Mouse (Mus musculus) midbrain, embryonic 14.5 days (tissue): ENCODE measurements around the gene Wnt11. TPM values are rescaled to one million over a fixed set of nuclear protein-coding genes. Genes with fewer than 3 reads are reported as not detected.

ENCODE experiments used
- ATAC-seq: fragments of 200-750 bp; cut with Nextera tagmentation; 2 replicates; pipeline ENCODE4 v1.8.0; 2017; ENCODE audit warnings: moderate number of reproducible peaks, moderate library complexity; ENCODE audit not compliant: low FRiP score, low TSS enrichment
- DNase-seq: peaks from one replicate; pipeline ENCODE4 v3.0.0-alpha.2; 2015
- H3K27ac ChIP-seq: fragments of 300-500 bp; sonication (generic); replicated peaks from 2 replicates; pipeline ENCODE4 v1.5.1; 2014; ENCODE audit warnings: mild to moderate bottlenecking, low read depth, low read length, moderate library complexity
- H3K27me3 ChIP-seq: fragments of 300-500 bp; sonication (generic); 2 replicates; pipeline ENCODE4 v1.6.1; 2014; ENCODE audit warnings: low read length, control low read depth, mixed read lengths; ENCODE audit not compliant: control insufficient read depth, insufficient read depth
- H3K36me3 ChIP-seq: fragments of 300-500 bp; sonication (generic); 2 replicates; pipeline ENCODE4 v1.6.1; 2014; ENCODE audit warnings: low read length, control low read depth; ENCODE audit not compliant: control insufficient read depth, insufficient read depth
- H3K4me1 ChIP-seq: fragments of 300-500 bp; sonication (generic); 2 replicates; pipeline ENCODE4 v1.6.1; 2014; ENCODE audit warnings: mild to moderate bottlenecking, antibody characterized with exemption, low read length, control low read depth; ENCODE audit not compliant: control insufficient read depth, insufficient read depth
- H3K4me2 ChIP-seq: fragments of 300-500 bp; sonication (generic); 2 replicates; pipeline ENCODE4 v1.6.1; 2014; ENCODE audit warnings: mild to moderate bottlenecking, low read length, moderate library complexity
- H3K4me3 ChIP-seq: fragments of 300-500 bp; sonication (generic); replicated peaks from 2 replicates; pipeline ENCODE4 v1.5.1; 2014; ENCODE audit warnings: low read depth, low read length
- H3K9ac ChIP-seq: fragments of 300-500 bp; sonication (generic); replicated peaks from 2 replicates; pipeline ENCODE4 v1.6.1; 2014; ENCODE audit warnings: mild to moderate bottlenecking, low read length, moderate library complexity
- H3K9me3 ChIP-seq: fragments of 300-500 bp; sonication (generic); 2 replicates; pipeline ENCODE4 v1.6.1; 2016; ENCODE audit warnings: low read length, control low read depth, mixed read lengths; ENCODE audit not compliant: control insufficient read depth
- WGBS: fragments of 180-500 bp; shearing (Covaris S2); extraction: QIAGEN DNeasy Blood & Tissue Kit; methylation state at CpG from one replicate; pipeline ENCODE4 v1.1.7; 2014; 5-methylcytosine and 5-hydroxymethylcytosine counted together
- polyA plus RNA-seq: library from polyadenylated mRNA; unstranded; fragments of >200 nt; fragmentation: Nextera tagmentation; extraction: Ambion mirVana; gene quantifications from 2 replicates; pipeline ENCODE4 v1.2.1, GENCODE M21; 2014

Wnt11 gene
- polyA plus RNA-seq, 1 experiment from 2014 or later, result 0.64 TPM

- H3K4me1 ChIP-seq, result 0 out of 2 replicates have a peak, but pooled peaks cover 6% of the 10 kb centered on the region
- DNase-seq, result no peak
- ATAC-seq, result no peak
- H3K9ac ChIP-seq, result no peak overlapping the region
- H3K36me3 ChIP-seq, result no peaks in the 10 kb centered on the region
- H3K4me3 ChIP-seq, result no peak overlapping the region
- no peak overlapping the region for H3K4me2 ChIP-seq
- H3K27ac ChIP-seq, result no peak overlapping the region
- no peaks in the 10 kb centered on the region for H3K27me3 ChIP-seq
- WGBS, result 95% methylated on average over 8 of the region's 8 CpGs
- no peaks in the 10 kb centered on the region for H3K9me3 ChIP-seq
These were observed 62.4 kb downstream of the Wnt11 start for GRCm38 (mm10) chr7:98897323-98897722.

GRCm38 (mm10) chr7:98899815-98900214 lies 64.9 kb downstream of the Wnt11 start:
- WGBS, result 93% methylated on average over 4 of the region's 4 CpGs
- ATAC-seq, result no peak
- H3K36me3 ChIP-seq, result no peaks in the 10 kb centered on the region

GRCm38 (mm10) chr7:98901120-98901519 lies 66.2 kb downstream of the Wnt11 start:
- Histone ChIP-seq H3K9ac (no peak overlapping the region), H3K36me3 (no peaks in the 10 kb centered on the region), H3K4me3 (no peak overlapping the region), H3K27me3 (no peaks in the 10 kb centered on the region), H3K4me1 (no peaks in the 10 kb centered on the region), H3K9me3 (no peaks in the 10 kb centered on the region), H3K27ac (no peak overlapping the region), H3K4me2 (no peak overlapping the region)
- WGBS, result 94% methylated on average over 1 of the region's 1 CpGs
- ATAC-seq (no peak), DNase-seq (no peak)

More at GRCm38 (mm10) chr7:98899815-98900214, 64.9 kb downstream of the Wnt11 start:
- no peaks in the 10 kb centered on the region for H3K27me3 ChIP-seq
- no peak for DNase-seq
- no peak overlapping the region for H3K27ac ChIP-seq
- H3K4me3 ChIP-seq, result no peak overlapping the region
- H3K4me1 ChIP-seq, result 0 out of 2 replicates have a peak, but pooled peaks cover 6% of the 10 kb centered on the region
- H3K9ac ChIP-seq, result no peak overlapping the region
- H3K4me2 ChIP-seq, result no peak overlapping the region
- H3K9me3 ChIP-seq, result no peaks in the 10 kb centered on the region

GRCm38 (mm10) chr7:98903884-98904283 lies 69.0 kb downstream of the Wnt11 start:
- Histone ChIP-seq H3K4me1 (no peaks in the 10 kb centered on the region), H3K4me3 (no peak overlapping the region), H3K4me2 (no peak overlapping the region), H3K36me3 (no peaks in the 10 kb centered on the region), H3K27me3 (no peaks in the 10 kb centered on the region), H3K9me3 (no peaks in the 10 kb centered on the region), H3K27ac (no peak overlapping the region), H3K9ac (no peak overlapping the region)
- ATAC-seq, result no peak
- WGBS, result 53% methylated on average over 5 of the region's 5 CpGs
- no peak for DNase-seq

Other genes with a start within 250 kb of the Wnt11 start
- 48.3 and 67.7 TPM in 2 replicates for gene Emsy, start 178.3 kb upstream of the Wnt11 start, polyA plus RNA-seq
- gene Thap12, start 132.0 kb upstream of the Wnt11 start, polyA plus RNA-seq, result 42.0 and 61.6 TPM in 2 replicates